Mouse (Mus musculus) heart, embryonic 16.5 days (tissue): Measurements from ENCODE around the gene Sv2b. TPM values are rescaled to one million over a fixed set of nuclear protein-coding genes. Genes with fewer than 3 reads are reported as not detected.

Source experiments
- ATAC-seq: fragments of 200-750 bp; cut with Nextera tagmentation; replicated peaks from 2 replicates; pipeline ENCODE4 v1.8.0; 2017; ENCODE audit warnings: moderate number of reproducible peaks; ENCODE audit not compliant: insufficient read depth, low FRiP score; ENCODE audit errors: extremely low read depth
- H3K27ac ChIP-seq: fragments of 300-500 bp; sonication (generic); 2 replicates; pipeline ENCODE4 v1.5.1; 2014; ENCODE audit warnings: mild to moderate bottlenecking, low read length, control low read depth, moderate library complexity
- H3K27me3 ChIP-seq: fragments of 300-500 bp; sonication (generic); 2 replicates; pipeline ENCODE4 v1.6.1; 2014; ENCODE audit warnings: low read length, mixed read lengths; ENCODE audit not compliant: control insufficient read depth, insufficient read depth
- H3K36me3 ChIP-seq: fragments of 300-500 bp; sonication (generic); 2 replicates; pipeline ENCODE4 v1.6.1; 2014; ENCODE audit not compliant: control insufficient read depth, insufficient read depth
- H3K4me1 ChIP-seq: fragments of 300-500 bp; sonication (generic); 2 replicates; pipeline ENCODE4 v1.6.1; 2014; ENCODE audit warnings: low read length, mixed read lengths; ENCODE audit not compliant: control insufficient read depth, insufficient read depth
- H3K4me2 ChIP-seq: fragments of 300-500 bp; sonication (generic); 2 replicates; pipeline ENCODE4 v1.6.1; 2014; ENCODE audit warnings: low read depth, mild to moderate bottlenecking, control low read depth, low read length
- H3K4me3 ChIP-seq: fragments of 300-500 bp; sonication (generic); 2 replicates; pipeline ENCODE4 v1.5.1; 2014; ENCODE audit warnings: mild to moderate bottlenecking, control low read depth, low read length
- H3K9ac ChIP-seq: fragments of 300-500 bp; sonication (generic); 2 replicates; pipeline ENCODE4 v1.6.1; 2014; ENCODE audit warnings: low read length, control low read depth
- H3K9me3 ChIP-seq: fragments of 300-500 bp; sonication (generic); replicated peaks from 2 replicates; pipeline ENCODE4 v1.6.1; 2016; ENCODE audit warnings: low read length; ENCODE audit not compliant: control insufficient read depth
- WGBS: fragments of 180-500 bp; shearing (Covaris S2); extraction: QIAGEN DNeasy Blood & Tissue Kit; methylation state at CpG from one replicate; pipeline ENCODE4 v1.1.7; 2014; 5-methylcytosine and 5-hydroxymethylcytosine counted together
- polyA plus RNA-seq: library from polyadenylated mRNA; unstranded; fragments of >200 nt; fragmentation: Nextera tagmentation; extraction: Ambion mirVana; gene quantifications from 2 replicates; pipeline ENCODE4 v1.2.1, GENCODE M21; 2015

Sv2b gene
- polyA plus RNA-seq, 1 experiment from 2014 or later: 1.0 TPM

DNA sequence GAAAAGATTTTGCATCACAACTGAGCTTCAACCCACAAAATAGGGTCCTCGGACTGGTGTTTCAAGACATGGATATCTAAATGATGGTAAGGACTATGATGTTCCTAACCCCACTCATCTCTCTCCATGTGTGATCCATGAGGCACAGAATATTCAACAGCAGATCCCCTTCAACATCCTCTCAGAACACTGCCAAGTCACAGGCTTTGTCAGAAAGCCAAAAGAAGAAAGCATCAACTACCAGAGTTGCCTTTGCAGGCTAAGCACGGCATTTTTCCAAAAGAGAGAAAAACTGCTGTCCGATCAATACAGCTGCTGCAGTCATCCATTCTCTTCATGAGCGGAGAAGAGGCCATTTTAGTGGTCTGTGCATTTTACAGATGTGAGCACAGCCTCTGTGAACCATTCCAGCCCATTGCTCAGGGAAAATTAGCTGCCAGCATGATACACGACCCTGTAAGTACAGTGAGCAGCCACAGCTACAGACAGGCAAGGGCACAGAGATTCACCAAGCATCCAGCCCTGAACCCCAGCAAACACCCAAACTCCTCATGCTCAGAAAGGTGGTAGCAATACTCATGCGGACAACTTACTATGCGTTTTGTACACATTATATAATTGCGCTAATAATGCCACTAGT, 55.3 kb downstream of the Sv2b start:
- no peak for ATAC-seq
- Histone ChIP-seq H3K4me1 (no peaks in the 10 kb centered on the region), H3K27me3 (no peaks in the 10 kb centered on the region), H3K4me3 (no peak overlapping the region), H3K9me3 (no peaks in the 10 kb centered on the region), H3K27ac (no peak overlapping the region), H3K4me2 (no peak overlapping the region), H3K36me3 (no peaks in the 10 kb centered on the region), H3K9ac (no peak overlapping the region)
- 78% methylated on average over 8 of the region's 8 CpGs for WGBS

GRCm38 (mm10) chr7:75240754-75241507, 68.1 kb downstream of the Sv2b start:
- Histone ChIP-seq H3K4me1 (no peaks in the 10 kb centered on the region), H3K9ac (no peak overlapping the region), H3K36me3 (no peaks in the 10 kb centered on the region), H3K27ac (no peak overlapping the region), H3K9me3 (no peaks in the 10 kb centered on the region), H3K4me3 (no peak overlapping the region), H3K4me2 (no peak overlapping the region), H3K27me3 (no peaks in the 10 kb centered on the region; the same call in 1 of the 2 replicates)
- 71% methylated on average over 8 of the region's 8 CpGs for WGBS
- ATAC-seq: no peak

GRCm38 (mm10) chr7:75236386-75236785, 72.7 kb downstream of the Sv2b start:
- WGBS: 91% methylated on average over 1 of the region's 1 CpGs
- H3K36me3 ChIP-seq: no peaks in the 10 kb centered on the region
- no peak overlapping the region for H3K4me3 ChIP-seq
- no peaks in the 10 kb centered on the region; the same call in 1 of the 2 replicates for H3K27me3 ChIP-seq
- no peak overlapping the region for H3K9ac ChIP-seq
- ATAC-seq: no peak
- H3K9me3 ChIP-seq: no peaks in the 10 kb centered on the region
- no peak overlapping the region for H3K27ac ChIP-seq
- no peaks in the 10 kb centered on the region for H3K4me1 ChIP-seq
- no peak overlapping the region for H3K4me2 ChIP-seq

GRCm38 (mm10) chr7:75224206-75224605, 84.9 kb downstream of the Sv2b start:
- Histone ChIP-seq H3K27ac (no peak overlapping the region), H3K4me1 (no peaks in the 10 kb centered on the region), H3K36me3 (no peaks in the 10 kb centered on the region), H3K9ac (no peak overlapping the region), H3K4me3 (no peak overlapping the region), H3K9me3 (peaks cover 6% of the 10 kb centered on the region), H3K4me2 (no peak overlapping the region), H3K27me3 (no peaks in the 10 kb centered on the region)
- 88% methylated on average over 4 of the region's 4 CpGs for WGBS
- ATAC-seq: no peak

- H3K27ac ChIP-seq: no peak overlapping the region
- H3K27me3 ChIP-seq: no peaks in the 10 kb centered on the region
Measured at GRCm38 (mm10) chr7:75222704-75223431, 86.2 kb downstream of the Sv2b start.

GRCm38 (mm10) chr7:75220786-75221185, 88.3 kb downstream of the Sv2b start:
- no peak overlapping the region for H3K4me2 ChIP-seq
- H3K27me3 ChIP-seq: no peaks in the 10 kb centered on the region
- H3K4me1 ChIP-seq: no peaks in the 10 kb centered on the region
- H3K27ac ChIP-seq: no peak overlapping the region
- no peak overlapping the region for H3K4me3 ChIP-seq
- WGBS: 0% methylated on average over 1 of the region's 1 CpGs
- H3K9ac ChIP-seq: no peak overlapping the region
- ATAC-seq: no peak; the same call in 1 of the 2 replicates
- no peaks in the 10 kb centered on the region for H3K36me3 ChIP-seq
- peaks cover 8% of the 10 kb centered on the region for H3K9me3 ChIP-seq

More at GRCm38 (mm10) chr7:75222704-75223431, 86.2 kb downstream of the Sv2b start:
- no peaks in the 10 kb centered on the region for H3K36me3 ChIP-seq
- H3K9ac ChIP-seq: no peak overlapping the region
- 53% methylated on average over 7 of the region's 7 CpGs for WGBS
- ATAC-seq: no peak
- H3K4me1 ChIP-seq: no peaks in the 10 kb centered on the region
- H3K9me3 ChIP-seq: peaks cover 8% of the 10 kb centered on the region
- H3K4me3 ChIP-seq: no peak overlapping the region
- H3K4me2 ChIP-seq: no peak overlapping the region

- no peak overlapping the region for H3K9ac ChIP-seq
- H3K4me2 ChIP-seq: no peak overlapping the region
- H3K4me3 ChIP-seq: no peak overlapping the region
- no peak for ATAC-seq
- peaks cover 8% of the 10 kb centered on the region for H3K9me3 ChIP-seq
- H3K36me3 ChIP-seq: no peaks in the 10 kb centered on the region
- no peaks in the 10 kb centered on the region for H3K27me3 ChIP-seq
- no peaks in the 10 kb centered on the region for H3K4me1 ChIP-seq
- H3K27ac ChIP-seq: no peak overlapping the region
Measured at GRCm38 (mm10) chr7:75220296-75220695, 88.8 kb downstream of the Sv2b start.

DNA sequence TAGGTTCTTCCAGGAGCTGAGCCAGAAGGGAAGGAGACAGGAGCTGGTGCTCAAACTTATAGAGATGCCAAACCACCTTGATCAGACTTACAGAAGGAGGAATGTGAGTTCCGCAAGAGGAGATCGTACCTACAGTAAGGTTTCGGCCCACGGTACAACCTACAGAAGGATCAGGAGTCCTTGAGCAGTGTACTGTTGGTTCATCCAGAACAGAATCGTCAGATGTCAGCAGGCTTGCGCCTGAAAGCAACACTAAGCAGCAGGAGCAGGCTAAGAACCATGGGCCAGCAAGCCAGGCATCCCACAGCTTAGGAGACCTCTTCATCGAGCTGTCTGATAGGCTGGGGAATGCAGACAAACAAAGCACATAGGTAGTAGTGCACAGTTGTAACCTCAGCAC, 92.9 kb downstream of the Sv2b start:
- H3K9me3 ChIP-seq: peaks cover 8% of the 10 kb centered on the region
- H3K9ac ChIP-seq: no peak overlapping the region
- no peaks in the 10 kb centered on the region for H3K27me3 ChIP-seq
- ATAC-seq: no peak
- H3K4me3 ChIP-seq: no peak overlapping the region
- H3K4me1 ChIP-seq: 0 out of 2 replicates have a peak, but pooled peaks cover 4% of the 10 kb centered on the region
- no peak overlapping the region for H3K27ac ChIP-seq
- no peak overlapping the region for H3K4me2 ChIP-seq
- WGBS: 79% methylated on average over 7 of the region's 7 CpGs
- no peaks in the 10 kb centered on the region for H3K36me3 ChIP-seq

DNA sequence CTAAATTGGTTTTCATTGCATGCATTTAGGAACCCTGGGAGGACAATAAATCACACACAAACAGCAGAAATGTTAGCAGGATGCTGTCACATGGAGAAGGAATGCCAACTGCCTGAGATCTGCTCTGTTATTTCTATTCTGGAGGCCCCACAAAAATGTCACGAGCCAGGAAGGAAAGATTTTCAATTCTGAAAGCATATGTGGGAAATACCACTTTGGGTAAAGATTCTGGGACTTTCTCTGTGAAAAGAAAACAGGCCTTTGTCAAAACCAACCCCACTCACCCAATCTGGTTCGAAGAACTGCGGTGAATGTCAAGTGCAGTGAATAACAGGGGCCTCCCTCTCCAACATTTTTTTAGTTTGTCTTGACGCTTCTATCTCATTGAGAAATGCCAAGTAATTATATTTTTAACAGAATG, 99.8 kb downstream of the Sv2b start:
- no peak overlapping the region for H3K4me3 ChIP-seq
- H3K27me3 ChIP-seq: no peaks in the 10 kb centered on the region
- H3K4me2 ChIP-seq: no peak overlapping the region
- no peaks in the 10 kb centered on the region for H3K9me3 ChIP-seq
- ATAC-seq: no peak
- 0 out of 2 replicates have a peak, but pooled peaks cover 4% of the 10 kb centered on the region for H3K4me1 ChIP-seq
- no peak overlapping the region for H3K9ac ChIP-seq
- 68% methylated on average over 4 of the region's 4 CpGs for WGBS
- H3K27ac ChIP-seq: no peak overlapping the region
- H3K36me3 ChIP-seq: no peaks in the 10 kb centered on the region
